Mouse (Mus musculus): Measurements from ENCODE around the gene Gm10192. TPM values are rescaled to one million over a fixed set of nuclear protein-coding genes. Genes with fewer than 3 reads are reported as not detected.
"Not testable (repeated sequence)": the region's sequence is repeated elsewhere in the genome, so short reads cannot be mapped to it uniquely, and the experiment has no call there.

Gm10192 gene
- not detected in 2 replicates for total RNA-seq (2015)
- not detected in 2 replicates for total RNA-seq (2017)

GRCm38 (mm10) chr4:97183066-97183465 is at the start of gene Gm10192:
TSS of gene Gm10192 (minus strand) at chr4:97183166.
- not testable (repeated sequence) for ATAC-seq (ENCODE audit: poor library complexity, severe bottlenecking)

GRCm38 (mm10) chr4:97230411-97231104 is 47.6 kb upstream of the Gm10192 start:
- ATAC-seq (ENCODE audit: poor library complexity, severe bottlenecking), result no peak

GRCm38 (mm10) chr4:97219701-97220100 is 36.7 kb upstream of the Gm10192 start:
- ATAC-seq (ENCODE audit: poor library complexity, severe bottlenecking), result no peak

- ATAC-seq (ENCODE audit: poor library complexity, severe bottlenecking), result no peak
These were observed 34.9 kb upstream of the Gm10192 start for GRCm38 (mm10) chr4:97217906-97218305.

- no peak for ATAC-seq (ENCODE audit: poor library complexity, severe bottlenecking)
These were observed 29.5 kb upstream of the Gm10192 start for GRCm38 (mm10) chr4:97212514-97212913.

GRCm38 (mm10) chr4:97202986-97203385 is 20.0 kb upstream of the Gm10192 start:
- ATAC-seq (ENCODE audit: poor library complexity, severe bottlenecking), result not testable (repeated sequence)

- no peak for ATAC-seq (ENCODE audit: poor library complexity, severe bottlenecking)
These were observed 10.2 kb upstream of the Gm10192 start for GRCm38 (mm10) chr4:97193176-97193575.

GRCm38 (mm10) chr4:97192601-97193000 is 9.6 kb upstream of the Gm10192 start:
- no peak for ATAC-seq (ENCODE audit: poor library complexity, severe bottlenecking)

- no peak for ATAC-seq (ENCODE audit: poor library complexity, severe bottlenecking)
These were observed 2.6 kb downstream of the Gm10192 start for GRCm38 (mm10) chr4:97180396-97180795.

- no peak for ATAC-seq (ENCODE audit: poor library complexity, severe bottlenecking)
These were observed 26.1 kb downstream of the Gm10192 start for GRCm38 (mm10) chr4:97156841-97157345.

- ATAC-seq (ENCODE audit: poor library complexity, severe bottlenecking), result no peak
These were observed 26.9 kb downstream of the Gm10192 start for GRCm38 (mm10) chr4:97156084-97156483.

GRCm38 (mm10) chr4:97153554-97153953 is 29.4 kb downstream of the Gm10192 start:
- ATAC-seq (ENCODE audit: poor library complexity, severe bottlenecking), result no peak

- no peak for ATAC-seq (ENCODE audit: poor library complexity, severe bottlenecking)
These were observed 40.5 kb downstream of the Gm10192 start for GRCm38 (mm10) chr4:97142484-97142883.
